Mouse (Mus musculus) liver, adult 2 months (tissue): ENCODE data around the gene D1Pas1. TPM values are rescaled to one million over a fixed set of nuclear protein-coding genes. Genes with fewer than 3 reads are reported as not detected.
A peak's percentile ranks its signal among the peaks of the same experiment; 100 is the strongest.

Source experiments
- DNase-seq: peaks from one replicate; pipeline ENCODE4 v3.0.0-alpha.2; 2011; ENCODE audit warnings: low read depth, low spot score; ENCODE audit errors: extremely low read depth
- H3K27ac ChIP-seq: fragments of 200-500 bp; replicated peaks from 2 replicates; pipeline ENCODE4 v1.5.1; 2012; ENCODE audit warnings: low read depth, mild to moderate bottlenecking, control low read depth, inconsistent platforms, low read length; ENCODE audit not compliant: insufficient read depth
- H3K27me3 ChIP-seq: fragments of 200-500 bp; 2 replicates; pipeline ENCODE4 v1.6.1; 2012; ENCODE audit warnings: mild to moderate bottlenecking, moderate library complexity, low read length, inconsistent platforms; ENCODE audit not compliant: control insufficient read depth, insufficient read depth
- H3K36me3 ChIP-seq: fragments of 200-500 bp; 2 replicates; pipeline ENCODE4 v1.6.1; 2012; ENCODE audit warnings: low read length, inconsistent platforms; ENCODE audit not compliant: control insufficient read depth, insufficient read depth
- H3K4me1 ChIP-seq: fragments of 200-500 bp; 2 replicates; pipeline ENCODE4 v1.6.1; 2011; ENCODE audit warnings: low read length; ENCODE audit not compliant: control insufficient read depth, insufficient read depth
- H3K4me3 ChIP-seq: fragments of 200-500 bp; 2 replicates; pipeline ENCODE4 v1.5.1; 2011; ENCODE audit warnings: low read depth, mild to moderate bottlenecking, control low read depth, low read length, moderate library complexity; ENCODE audit not compliant: insufficient read depth
- H3K79me2 ChIP-seq: fragments of 200-500 bp; 2 replicates; pipeline ENCODE4 v1.6.1; 2012; ENCODE audit warnings: inconsistent platforms, mild to moderate bottlenecking, low read length, moderate library complexity; ENCODE audit not compliant: control insufficient read depth, insufficient read depth
- H3K9ac ChIP-seq: fragments of 200-500 bp; 2 replicates; pipeline ENCODE4 v1.6.1; 2012; ENCODE audit warnings: low read depth, mild to moderate bottlenecking, control low read depth, inconsistent platforms, low read length
- CTCF ChIP-seq: fragments of 200-500 bp; IDR thresholded peaks from 2 replicates; pipeline ENCODE4 v1.5.1; 2011; ENCODE audit warnings: low read depth, low read length, control low read depth
- POLR2A ChIP-seq: fragments of 200-500 bp; IDR thresholded peaks from 2 replicates; pipeline ENCODE4 v1.6.1; 2011; ENCODE audit warnings: low read length, control low read depth; ENCODE audit not compliant: insufficient read depth; ENCODE audit errors: extremely low read depth
- WGBS: fragments of 180-500 bp; shearing (Covaris S2); methylation state at CpG from one replicate; pipeline ENCODE4 v1.1.7; 2018; 5-methylcytosine and 5-hydroxymethylcytosine counted together
- polyA plus RNA-seq: library from polyadenylated mRNA; depleted of rRNA; stranded (reverse); fragments of >200 nt; gene quantifications from 2 replicates; pipeline ENCODE4 v1.2.3, GENCODE M21; 2012
- total RNA-seq: library from RNA; depleted of rRNA; stranded (reverse); fragments of >200 nt; gene quantifications from 2 replicates; pipeline ENCODE4 v1.2.3, GENCODE M21; 2014

D1Pas1 gene
- total and polyA plus RNA-seq, 2 experiments, result not detected

GRCm38 (mm10) chr1:187006227-187006925 is 39.2 kb downstream of the D1Pas1 start:
- WGBS, result 88% methylated on average over 14 of the region's 14 CpGs
- Histone ChIP-seq H3K27ac (no peak overlapping the region), H3K79me2 (no peaks in the 10 kb centered on the region)

GRCm38 (mm10) chr1:187008236-187008635 is 41.0 kb downstream of the D1Pas1 start:
- TF ChIP-seq POLR2A (no peak), CTCF (no peak)
- Histone ChIP-seq H3K4me3 (no peak overlapping the region), H3K27me3 (no peaks in the 10 kb centered on the region), H3K4me1 (no peaks in the 10 kb centered on the region), H3K36me3 (no peaks in the 10 kb centered on the region), H3K27ac (no peak overlapping the region), H3K79me2 (no peaks in the 10 kb centered on the region), H3K9ac (no peak overlapping the region)
- peak; percentile 80 for DNase-seq
- 56% methylated on average over 7 of the region's 7 CpGs for WGBS

More at GRCm38 (mm10) chr1:187006227-187006925, 39.2 kb downstream of the D1Pas1 start:
- Histone ChIP-seq H3K4me1 (no peaks in the 10 kb centered on the region), H3K4me3 (no peak overlapping the region), H3K27me3 (no peaks in the 10 kb centered on the region), H3K36me3 (no peaks in the 10 kb centered on the region), H3K9ac (no peak overlapping the region)
- no peak for DNase-seq
- TF ChIP-seq POLR2A (no peak), CTCF (no peak)

GRCm38 (mm10) chr1:187010071-187010470 is 42.9 kb downstream of the D1Pas1 start:
- no peak overlapping the region for H3K9ac ChIP-seq
- no peak for TF ChIP-seq POLR2A
- no peak for TF ChIP-seq CTCF
- H3K4me1 ChIP-seq, result peaks cover 4% of the 10 kb centered on the region; the same call in 1 of the 2 replicates
- H3K4me3 ChIP-seq, result no peak overlapping the region
- DNase-seq, result no peak
- no peak overlapping the region for H3K27ac ChIP-seq
- 69% methylated on average over 11 of the region's 11 CpGs for WGBS
- H3K36me3 ChIP-seq, result no peaks in the 10 kb centered on the region
- H3K27me3 ChIP-seq, result no peaks in the 10 kb centered on the region
- no peaks in the 10 kb centered on the region for H3K79me2 ChIP-seq

- Histone ChIP-seq H3K4me3 (no peak overlapping the region), H3K4me1 (peaks cover 4% of the 10 kb centered on the region; the same call in 1 of the 2 replicates), H3K27me3 (no peaks in the 10 kb centered on the region), H3K9ac (no peak overlapping the region), H3K36me3 (no peaks in the 10 kb centered on the region), H3K27ac (no peak overlapping the region), H3K79me2 (no peaks in the 10 kb centered on the region)
- DNase-seq, result no peak
- WGBS, result 88% methylated on average over 4 of the region's 4 CpGs
- TF ChIP-seq CTCF, result no peak
- TF ChIP-seq POLR2A, result no peak
These were observed 44.4 kb downstream of the D1Pas1 start for GRCm38 (mm10) chr1:187011601-187012000.

- peak; percentile 92 for DNase-seq
- no peaks in the 10 kb centered on the region for H3K27me3 ChIP-seq
- peaks cover 4% of the 10 kb centered on the region; the same call in 1 of the 2 replicates for H3K4me1 ChIP-seq
- no peak overlapping the region for H3K9ac ChIP-seq
- no peaks in the 10 kb centered on the region for H3K36me3 ChIP-seq
- 27% methylated on average over 2 of the region's 2 CpGs for WGBS
- H3K4me3 ChIP-seq, result no peak overlapping the region
- no peak overlapping the region for H3K27ac ChIP-seq
- no peaks in the 10 kb centered on the region for H3K79me2 ChIP-seq
- no peak for TF ChIP-seq CTCF
- TF ChIP-seq POLR2A, result no peak
These were observed 46.9 kb downstream of the D1Pas1 start for GRCm38 (mm10) chr1:187014141-187014540.

- Histone ChIP-seq H3K27ac (no peak overlapping the region), H3K79me2 (no peaks in the 10 kb centered on the region), H3K4me3 (no peak overlapping the region), H3K9ac (no peak overlapping the region), H3K36me3 (no peaks in the 10 kb centered on the region), H3K27me3 (no peaks in the 10 kb centered on the region), H3K4me1 (peaks cover 11% of the 10 kb centered on the region)
- no peak for DNase-seq
- WGBS, result 91% methylated on average over 1 of the region's 1 CpGs
- TF ChIP-seq CTCF (no peak), POLR2A (no peak)
These were observed 48.5 kb downstream of the D1Pas1 start for GRCm38 (mm10) chr1:187015673-187016072.
